Mouse (Mus musculus): ENCODE measurements around the gene Cdc25a.

Gene Cdc25a

DNA sequence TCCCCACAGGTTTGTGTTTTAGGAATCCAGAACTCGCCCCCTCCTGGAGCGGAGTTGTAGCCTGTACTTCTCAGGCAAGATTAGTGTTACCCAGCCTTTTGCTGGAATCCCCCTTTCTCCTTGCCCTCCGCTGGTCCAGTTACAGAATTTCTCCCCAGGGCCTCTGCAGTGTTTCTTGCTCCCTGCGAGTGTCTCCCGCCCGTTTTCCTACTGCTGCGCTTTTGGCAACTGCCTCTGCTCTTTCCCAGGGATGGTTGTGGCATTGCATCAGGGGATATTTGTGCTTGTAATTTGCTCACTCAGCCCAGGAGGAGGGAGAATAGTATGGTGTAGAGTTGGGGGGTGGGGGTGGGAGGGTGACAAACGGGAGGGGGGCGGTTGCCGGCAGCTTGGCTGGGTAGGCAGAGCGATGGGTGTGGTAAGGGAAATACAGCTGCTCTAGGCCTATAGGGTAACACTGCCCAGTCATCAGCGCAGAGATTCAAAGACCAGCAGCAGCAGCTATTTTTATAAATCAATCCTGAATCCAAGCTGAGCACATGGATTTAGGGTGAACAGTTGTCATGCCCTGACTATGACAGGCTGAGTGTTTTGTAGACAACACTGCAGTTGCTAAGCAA lies 57.5 kb downstream of the Cdc25a start:
- peak; percentile 83 for DNase-seq (ENCODE audit: low read depth, low spot score)

DNA sequence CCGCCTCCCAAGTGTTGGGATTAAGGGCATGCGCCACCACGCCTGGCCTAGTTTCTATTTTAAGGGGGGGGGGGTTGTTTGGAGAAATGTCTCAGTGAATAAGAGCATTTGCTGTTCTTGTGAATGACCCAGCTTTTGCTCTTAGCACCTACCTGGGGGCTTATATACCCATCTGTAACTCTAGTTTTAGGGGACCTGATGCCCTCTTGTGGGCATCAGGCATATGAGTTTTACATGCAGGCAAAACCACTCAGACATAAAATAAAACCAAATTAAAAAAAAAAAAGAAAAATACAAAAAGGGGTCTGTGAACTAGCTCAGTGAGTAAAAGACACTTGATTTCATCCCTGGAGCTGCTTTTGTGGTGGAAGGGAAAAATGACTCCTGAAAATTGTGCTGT lies 64.0 kb downstream of the Cdc25a start:
- DNase-seq (ENCODE audit: low read depth, low spot score): no peak

GRCm38 (mm10) chr9:109942796-109943195 lies 67.4 kb downstream of the Cdc25a start:
- no peak for DNase-seq (ENCODE audit: low read depth, low spot score)
